Mouse (Mus musculus) ovary, postnatal 14 days (tissue): Measurements from ENCODE around the gene Sik3.

Experiments used
- DNase-seq: peaks from one replicate; pipeline ENCODE4 v3.0.0; 2022; ENCODE audit warnings: low spot score

Gene Sik3

DNA sequence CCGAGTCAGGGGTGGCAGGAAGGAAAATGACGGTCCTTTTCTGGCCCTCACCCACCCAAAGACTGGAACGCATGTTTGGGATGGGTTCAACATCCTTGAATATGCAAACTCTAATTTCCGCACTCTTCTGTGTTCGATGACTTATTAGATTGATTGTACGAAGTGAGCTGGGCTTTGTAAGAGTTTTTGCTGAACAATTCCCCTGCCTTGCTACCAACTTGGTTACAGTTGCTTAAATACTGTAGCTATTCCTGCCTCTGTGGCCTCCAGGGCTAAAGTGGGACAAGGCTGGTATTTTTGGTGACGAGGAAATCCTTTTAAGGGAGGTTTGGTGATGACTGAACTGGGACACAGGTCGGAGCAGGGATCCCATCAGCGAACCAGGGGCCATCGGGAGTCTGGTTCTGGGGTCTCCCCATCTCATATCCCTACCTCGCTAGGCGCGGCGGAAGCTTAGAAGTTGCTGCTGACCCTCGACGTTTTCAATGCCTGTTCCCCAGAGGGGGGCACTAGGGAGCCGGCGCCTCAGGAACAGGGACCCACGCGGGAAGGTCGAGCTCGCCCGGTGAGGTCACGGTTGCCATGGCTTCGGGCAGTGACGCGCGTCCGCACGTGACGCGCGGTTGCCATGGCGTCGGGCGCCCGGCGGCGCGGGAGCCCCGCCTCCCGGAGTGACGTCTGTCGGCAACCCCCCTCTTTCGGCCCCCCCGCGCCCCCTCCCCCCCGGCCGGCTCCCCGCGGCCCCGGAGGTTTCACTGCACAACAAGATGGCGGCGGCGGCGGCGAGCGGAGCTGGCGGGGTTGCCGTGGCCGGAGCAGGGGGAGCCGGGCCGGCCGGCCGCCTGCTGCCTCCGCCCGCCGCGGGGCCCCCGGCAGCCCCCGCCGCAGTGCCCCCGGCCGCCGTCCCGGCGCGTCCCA is at the start of gene Sik3, which contains the start of gene Pafah1b2:
Sik3 (plus strand) TSS at position 730 of the 918 bp plus-strand sequence.
Pafah1b2 (minus strand) TSS at position 600 of the 918 bp plus-strand sequence.
- DNase-seq, result peak; percentile 91

DNA sequence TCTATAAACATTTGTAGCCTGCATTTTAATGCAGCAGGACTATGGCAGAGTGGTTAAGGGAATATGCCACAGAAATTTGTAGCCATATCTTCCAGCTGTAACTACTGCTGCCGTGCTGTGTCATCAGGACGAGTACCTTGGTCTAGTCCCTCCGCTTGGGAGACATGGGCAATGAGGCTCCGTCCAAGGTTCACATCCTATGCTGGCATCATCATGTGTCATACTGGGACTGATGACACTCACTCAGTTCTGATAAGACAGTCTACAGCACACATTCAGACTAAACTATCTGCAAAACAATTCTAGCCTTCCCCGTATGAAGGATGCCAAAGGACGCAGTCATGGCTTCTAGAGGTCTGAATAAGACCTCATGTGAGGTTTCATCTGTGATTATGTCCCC is 49.0 kb upstream of the Sik3 start:
- DNase-seq, result no peak

DNA sequence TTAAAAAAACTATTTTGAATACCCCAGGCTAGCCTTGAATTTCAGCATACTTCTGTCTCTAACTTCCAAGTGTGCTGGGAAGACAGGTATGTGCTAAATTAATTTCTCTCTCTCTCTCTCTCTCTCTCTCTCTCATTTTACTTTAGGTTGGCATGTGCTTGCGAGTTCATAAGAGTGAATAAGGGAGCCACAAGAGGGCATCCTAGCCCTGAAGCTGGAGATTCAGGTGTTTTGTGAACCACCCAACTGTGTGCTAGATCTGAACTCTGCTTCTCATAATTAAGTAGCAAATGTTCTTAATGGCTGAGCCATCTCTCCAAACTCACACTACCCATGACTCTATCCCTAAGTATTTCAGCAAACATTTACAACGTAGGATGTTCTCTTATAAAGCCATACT is 35.7 kb upstream of the Sik3 start:
- DNase-seq, result no peak

DNA sequence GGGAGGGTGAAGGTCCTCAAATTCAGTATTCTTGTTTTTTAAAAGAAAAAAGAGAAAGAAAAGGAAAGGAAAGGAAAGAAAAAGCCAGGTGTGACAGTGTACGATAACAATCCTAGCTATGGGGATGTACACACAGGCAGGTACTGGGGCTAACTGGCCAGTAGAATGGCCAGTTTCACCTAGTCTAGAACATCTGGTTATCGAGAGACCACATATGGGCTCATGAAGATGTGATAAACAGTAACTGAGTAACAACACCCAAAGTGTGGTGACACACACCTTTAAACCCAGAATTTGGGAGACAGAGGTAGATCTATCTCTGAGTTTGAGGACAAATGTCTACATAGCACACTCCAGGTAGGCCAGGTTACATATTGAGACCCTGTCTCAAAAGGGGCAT is 32.8 kb upstream of the Sik3 start:
- no peak for DNase-seq

DNA sequence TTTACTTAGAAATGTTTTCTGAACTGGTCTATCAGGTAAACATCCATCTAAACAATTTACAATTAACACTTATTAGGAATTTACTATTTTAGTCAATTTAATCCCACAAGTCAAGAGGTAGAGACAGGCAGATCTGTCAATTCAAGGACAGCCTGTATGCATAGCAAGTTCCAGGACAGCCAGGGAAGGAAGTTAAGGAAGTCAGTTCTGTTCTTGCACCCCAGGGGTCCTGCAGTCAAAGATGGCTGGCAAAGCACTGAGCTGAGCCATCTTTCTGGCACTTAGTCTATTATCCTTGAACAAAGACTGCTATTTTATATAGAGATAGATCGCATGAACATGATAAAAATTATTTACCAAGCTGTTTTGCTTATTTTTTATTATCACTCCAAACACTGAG is 32.0 kb upstream of the Sik3 start:
- no peak for DNase-seq

DNA sequence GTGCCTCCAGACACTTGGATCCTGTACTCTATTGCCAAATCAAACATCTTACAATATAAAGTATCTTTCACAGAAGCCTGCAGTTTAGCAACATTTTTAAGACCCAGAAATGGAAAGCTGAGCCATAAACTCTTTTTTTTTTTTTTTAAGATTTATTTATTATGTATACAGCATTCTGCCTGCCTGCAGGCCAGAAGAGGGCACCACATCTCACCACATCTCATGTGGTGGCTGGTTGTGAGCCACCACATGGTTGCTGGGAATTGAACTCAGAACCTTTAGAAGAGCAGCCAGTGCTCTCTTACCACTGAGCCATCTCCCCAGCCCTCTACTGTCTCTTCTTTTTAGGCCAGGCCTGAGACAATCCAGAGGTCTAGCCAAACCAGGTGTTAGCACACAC is 31.3 kb upstream of the Sik3 start:
- DNase-seq, result no peak

DNA sequence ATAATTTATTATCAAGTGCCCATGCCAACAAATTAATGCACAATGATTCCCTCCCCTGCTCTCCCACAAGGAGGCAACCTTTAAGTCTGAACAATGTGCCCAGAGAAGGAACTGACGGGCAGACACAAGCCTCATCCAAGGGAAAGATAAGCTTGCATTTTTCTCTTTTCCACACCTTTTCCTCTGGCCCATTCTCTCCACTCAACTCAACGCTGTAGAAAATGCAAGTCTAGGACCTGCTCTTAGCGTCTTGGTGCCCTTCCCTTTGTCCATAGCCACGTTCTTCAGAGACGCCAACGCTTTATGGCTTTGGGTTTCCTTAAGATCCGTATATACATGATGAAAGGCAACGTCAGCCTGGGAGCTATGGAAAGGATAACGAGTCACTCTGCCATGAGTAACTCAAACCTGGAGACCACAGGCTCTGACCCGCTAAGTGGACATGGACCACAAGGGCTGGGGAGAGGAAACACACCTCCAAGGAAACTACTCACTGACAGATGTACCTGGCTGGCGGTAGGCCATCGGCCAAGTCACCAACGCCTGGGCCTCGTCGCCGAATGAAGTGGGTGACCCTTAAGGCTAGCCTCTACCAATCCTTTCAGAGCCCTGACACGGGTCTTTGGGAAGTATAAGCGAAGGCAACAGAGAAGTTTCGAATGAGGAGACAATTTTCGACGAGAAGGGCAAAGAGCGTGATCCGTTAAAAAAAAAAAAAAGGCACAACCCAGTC is 28.8 kb upstream of the Sik3 start:
- peak; percentile 19 for DNase-seq

DNA sequence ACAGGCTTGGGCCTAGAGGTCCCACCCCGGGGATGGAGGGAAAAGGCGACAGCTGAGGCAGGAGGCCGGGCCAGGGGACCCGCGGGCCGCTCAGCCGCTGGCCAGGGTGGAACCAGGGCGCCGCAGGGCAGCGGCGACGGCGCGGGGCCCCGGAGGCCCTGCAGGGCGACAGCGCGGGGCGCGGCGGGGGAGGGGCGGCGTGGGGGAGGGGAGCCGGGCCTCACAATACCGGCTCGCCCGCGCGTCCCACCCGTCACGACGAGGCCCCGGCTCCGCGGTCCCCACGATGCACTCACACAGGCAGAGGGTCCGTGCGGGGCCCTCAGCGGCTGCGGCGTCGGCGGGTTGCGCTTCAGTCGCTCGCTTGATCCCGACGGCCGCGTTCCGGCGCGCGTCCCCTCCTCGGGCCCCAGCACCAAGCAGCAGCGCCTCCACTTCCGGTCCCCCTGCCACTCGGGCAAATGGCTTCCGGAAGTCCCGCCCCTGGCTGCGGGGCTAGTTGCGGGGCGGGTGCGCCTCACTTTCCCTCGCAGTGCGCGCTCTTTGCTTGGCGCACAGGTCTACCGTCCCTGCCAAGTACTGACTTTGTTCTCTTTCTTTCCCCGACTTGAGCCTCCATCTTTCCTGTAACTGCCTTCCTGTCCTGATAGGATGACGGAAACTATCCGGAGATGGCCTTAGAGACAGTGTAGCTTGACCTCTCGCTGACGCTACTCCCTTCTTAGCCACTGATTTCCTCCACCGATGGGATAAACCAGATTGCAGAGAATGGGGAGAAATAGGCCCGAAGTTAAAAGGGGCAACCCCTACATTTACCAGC is 28.0 kb upstream of the Sik3 start:
- peak; percentile 82 for DNase-seq

DNA sequence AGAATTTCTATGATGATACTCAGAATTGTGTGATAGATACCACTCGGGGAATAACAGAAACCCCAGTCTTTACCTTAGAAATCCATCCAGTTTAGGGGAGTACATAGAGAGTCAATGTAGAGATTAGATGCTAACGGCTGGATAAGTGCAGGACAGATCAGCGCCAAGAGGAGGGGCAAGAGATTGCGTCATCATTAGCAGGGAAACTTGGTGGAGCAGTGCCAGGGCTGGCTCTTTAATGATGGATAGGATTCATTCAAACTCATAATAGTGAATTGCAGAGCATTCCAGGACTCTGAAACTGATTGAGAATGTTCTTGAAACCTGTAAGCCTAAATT is 27.4 kb upstream of the Sik3 start:
- peak; percentile 48 for DNase-seq

DNA sequence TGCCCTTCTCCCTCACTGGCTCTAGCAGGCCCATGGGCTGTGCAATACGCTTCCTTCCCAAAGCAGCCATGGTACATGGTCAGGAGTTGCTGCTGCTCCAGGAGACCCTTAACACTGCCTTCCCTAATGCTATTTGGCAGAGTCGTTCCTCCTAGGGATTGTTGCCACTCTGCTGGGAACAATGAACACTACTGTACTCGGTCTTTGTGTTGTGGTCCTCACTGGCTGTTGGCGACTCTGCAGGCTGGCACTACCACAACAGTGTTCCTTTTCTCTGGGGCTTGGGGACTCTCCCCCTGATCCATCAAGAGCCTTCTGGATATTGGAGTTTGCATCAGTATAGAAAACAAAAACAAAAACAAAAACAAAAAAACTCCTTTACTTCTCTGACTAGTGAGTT is 13.6 kb upstream of the Sik3 start:
- DNase-seq, result no peak

DNA sequence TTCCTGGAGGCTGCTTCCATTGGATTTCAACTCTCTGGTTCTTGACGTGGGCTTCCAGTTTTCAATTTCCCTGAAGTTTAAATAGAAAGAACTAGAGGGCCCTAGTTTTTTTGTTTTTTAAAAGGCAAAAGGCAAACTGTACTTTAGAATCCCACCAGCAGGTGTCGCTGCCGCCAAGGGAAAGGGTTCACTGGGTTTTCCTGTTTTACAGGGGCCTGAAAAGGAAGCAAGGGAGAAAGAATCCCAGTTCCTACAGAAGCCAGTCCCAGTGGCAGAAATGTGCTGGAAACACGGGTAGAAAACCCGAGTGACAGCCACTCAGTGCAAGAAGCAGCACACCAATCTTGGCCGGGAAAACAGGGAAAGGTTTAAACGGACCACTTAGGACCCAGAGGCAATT is 8.9 kb upstream of the Sik3 start:
- DNase-seq, result peak; percentile 94

DNA sequence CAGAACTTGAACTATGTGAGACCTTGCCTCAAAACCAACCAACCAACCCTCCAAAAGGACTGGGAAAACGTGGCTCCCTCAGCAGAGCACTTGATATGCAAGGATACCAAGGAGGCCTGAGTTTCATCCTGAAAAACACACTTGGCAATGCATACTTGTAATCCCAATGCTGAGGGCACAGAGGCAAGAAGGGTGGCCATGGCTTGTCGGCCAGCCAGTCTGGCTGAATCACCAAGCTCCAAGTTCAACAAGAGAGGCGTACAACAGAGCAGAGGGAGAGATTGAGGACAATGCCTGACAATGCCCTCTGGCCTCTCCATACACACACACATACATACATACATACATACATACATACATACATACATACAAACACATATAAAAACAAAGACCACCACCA is 8.1 kb upstream of the Sik3 start:
- DNase-seq, result no peak

DNA sequence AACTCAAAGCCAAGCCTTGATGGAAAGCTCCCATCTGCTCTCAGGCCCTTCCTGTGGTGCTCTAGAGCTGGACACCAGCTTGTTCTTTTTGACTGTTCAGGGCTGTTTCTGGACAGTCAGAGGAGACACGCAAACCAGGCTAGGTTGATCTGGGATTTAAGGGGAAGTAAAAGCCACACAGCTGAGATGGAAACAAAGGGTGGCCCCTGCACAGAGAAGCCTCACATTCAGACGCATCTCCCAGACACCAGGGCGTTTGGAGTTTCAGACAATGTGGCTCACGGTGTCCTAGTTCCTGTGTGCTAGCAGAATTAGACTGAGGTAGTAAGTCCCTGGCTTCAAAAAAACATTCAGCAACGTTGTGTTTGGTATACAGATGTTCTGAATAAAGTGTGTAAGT is 6.4 kb upstream of the Sik3 start:
- no peak for DNase-seq

DNA sequence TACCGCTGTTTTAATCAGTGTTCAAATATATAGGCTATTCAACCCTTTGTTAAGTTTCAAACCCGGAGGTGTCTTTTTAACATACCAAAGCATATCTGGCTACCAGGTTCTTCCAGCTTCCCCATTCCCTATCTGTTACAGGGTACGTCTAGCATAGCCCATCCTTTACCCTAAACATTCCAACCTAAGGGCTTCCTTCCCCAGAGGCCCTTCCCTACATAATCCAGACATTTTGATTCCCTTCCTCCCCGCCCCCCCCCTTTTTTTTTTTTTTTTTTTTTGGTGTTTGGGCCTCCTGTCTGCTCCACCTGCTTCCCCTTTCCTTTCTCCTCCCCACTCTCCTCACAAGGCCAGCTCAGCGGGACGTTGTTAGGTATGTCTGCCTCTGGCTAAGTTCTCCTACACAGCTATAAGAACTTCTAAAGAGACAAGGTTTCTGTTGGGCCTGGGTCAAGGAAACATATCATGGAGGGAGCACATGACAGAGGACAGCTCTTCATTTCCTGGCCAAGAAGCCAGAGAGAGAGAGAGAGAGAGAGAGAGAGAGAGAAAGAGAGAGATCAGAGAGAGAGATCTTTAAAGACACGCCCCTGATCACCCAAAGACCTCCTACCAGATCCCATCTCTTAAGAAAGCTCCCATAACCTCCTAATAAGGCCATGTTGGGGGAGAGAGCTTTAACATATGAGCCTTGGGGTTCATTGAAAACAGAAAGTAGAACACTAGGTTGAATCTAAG is 3.5 kb upstream of the Sik3 start:
- no peak for DNase-seq

DNA sequence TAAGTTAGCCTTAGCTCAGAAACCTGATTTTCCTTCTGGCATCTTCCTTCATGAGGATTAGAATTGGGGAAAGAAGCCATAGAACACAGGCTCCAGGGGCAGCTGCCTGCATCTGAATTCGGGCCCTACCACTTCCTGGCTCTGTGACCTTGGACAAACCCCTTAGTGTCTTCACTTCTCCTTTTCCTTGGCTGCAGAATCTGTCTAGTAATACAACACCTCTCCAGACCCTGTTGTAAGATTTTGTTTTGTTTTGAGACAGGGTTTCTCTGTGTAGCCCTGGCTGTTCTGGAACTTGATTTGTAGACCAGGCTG is 3.0 kb upstream of the Sik3 start:
- DNase-seq, result no peak

DNA sequence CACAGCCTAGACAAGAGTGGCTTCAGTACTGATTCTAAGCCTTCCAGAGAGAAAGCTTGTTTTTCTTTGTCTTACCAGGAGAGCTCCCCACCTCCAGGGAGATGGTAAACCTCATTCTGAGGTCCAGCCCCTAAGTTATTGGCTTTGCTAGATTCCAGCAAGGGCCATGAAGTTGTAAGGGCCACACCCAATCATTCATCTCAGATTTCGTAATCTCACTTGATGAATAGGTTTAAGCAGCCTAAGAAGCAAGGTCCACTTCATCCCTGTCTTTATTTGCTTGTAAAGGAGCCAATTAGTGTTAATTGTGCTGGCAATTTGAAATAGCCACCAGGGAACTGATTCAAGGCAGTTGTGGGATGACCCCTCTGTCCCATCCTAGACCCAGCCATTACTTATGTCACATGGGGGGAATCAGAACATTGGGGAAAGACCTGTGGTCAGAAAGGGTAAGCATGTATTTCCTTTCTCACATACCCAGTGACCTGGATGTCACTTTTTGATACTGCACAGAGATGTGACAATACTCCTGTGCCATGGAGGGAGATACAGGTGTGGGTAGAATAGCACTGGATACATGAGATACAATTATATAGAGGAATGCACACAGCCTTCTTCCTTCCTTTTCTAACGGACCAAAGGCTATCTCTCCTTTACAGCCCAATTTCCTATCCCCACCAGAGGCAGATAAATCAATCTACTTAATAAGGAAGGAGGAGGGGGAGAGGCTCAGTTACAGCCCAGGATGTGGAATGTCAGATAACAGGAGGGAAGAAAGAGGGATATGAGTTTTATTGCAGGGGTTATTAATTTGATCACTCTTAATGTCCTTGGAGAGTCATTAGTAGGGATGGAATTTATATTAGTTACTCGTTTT is 1.3 kb upstream of the Sik3 start:
- DNase-seq, result no peak

DNA sequence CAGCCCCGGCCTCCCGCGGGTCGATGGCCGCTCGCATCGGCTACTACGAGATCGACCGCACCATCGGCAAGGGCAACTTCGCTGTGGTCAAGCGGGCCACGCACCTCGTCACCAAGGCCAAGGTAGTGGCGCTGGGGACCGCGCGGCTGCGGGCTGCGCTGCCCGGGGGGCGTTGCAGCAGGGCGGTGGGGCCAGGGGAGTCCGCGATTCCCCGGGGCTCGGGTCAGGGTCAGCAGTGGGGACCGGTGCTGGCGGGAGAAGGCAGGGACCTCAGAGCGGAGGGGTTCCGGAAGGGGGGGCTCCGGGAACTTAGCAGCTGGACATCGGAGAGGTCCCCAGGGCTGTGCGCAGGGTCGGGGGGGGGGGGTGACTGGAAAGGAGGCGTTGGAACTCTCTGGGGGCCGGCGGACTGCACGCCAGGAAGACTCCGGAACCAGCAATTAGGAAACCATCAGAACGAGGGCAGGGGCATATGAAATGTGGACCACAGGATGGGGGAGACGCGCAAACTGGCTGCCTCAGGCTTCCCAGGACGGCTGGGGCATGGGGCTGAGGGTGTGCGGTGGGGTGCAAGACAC is 478 bp downstream of the Sik3 start:
- DNase-seq, result no peak

DNA sequence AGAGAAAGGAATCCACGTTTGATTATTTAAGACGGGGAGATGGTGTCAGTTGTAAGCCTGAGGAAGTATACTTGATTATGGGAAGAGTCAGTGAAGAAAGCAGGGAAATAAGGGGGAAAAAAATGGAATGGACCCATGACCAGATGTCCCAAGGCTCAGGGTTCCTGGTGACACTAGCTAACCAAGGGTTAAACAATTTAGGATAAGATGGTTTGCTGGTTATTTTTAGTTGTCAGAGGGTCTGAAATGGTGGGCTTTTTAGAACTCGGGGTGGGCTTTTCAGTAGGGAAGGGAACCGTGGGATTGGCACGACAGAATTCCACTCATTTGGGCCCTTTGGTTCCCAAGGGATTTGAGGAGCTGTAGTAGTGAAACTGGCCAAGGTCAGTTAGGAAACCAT is 996 bp downstream of the Sik3 start:
- DNase-seq, result no peak

DNA sequence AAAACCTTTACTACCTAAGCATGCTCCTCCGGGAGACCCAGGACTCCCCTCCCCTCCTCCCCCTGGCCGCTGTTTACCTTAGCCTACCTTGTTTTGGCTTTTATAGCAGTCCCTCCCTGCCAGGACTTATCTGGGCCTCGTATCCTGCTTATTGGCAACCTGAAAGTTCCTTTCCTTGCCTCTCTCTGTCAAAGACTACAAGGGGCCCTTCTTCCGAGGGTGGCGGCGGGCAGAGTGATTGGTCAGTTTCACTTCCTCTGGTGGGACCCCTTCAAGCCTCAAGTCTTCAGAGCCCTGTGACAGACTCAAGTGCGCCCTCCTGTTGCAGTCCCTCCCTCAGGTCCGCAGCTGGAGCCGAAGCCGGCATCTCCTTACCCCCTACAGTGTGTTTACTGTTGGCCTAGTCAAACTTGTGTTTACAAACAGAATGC is 1.6 kb downstream of the Sik3 start:
- peak; percentile 15 for DNase-seq

DNA sequence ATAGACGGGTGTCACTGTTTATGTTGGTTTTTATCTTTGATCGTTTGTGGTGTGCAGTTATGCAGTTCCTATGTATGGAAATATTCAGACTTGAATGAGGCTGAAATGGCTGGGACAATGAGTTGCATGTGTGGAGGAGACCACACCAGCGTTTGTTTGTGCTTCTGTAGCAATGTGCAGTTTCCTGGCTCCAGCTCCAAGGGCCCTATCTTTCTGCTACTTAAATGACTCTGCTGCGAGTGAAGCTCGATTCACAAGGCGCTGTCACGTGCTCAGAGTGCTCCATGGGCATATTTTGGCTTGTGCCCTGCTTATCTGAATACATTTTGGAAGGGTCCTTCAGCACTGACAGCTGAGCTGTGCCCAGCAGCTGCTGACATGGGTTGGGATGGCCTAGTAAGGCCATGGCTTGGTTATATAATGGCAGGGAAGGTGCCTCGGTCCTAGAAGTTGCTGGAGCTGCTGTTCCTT is 2.5 kb downstream of the Sik3 start:
- no peak for DNase-seq

DNA sequence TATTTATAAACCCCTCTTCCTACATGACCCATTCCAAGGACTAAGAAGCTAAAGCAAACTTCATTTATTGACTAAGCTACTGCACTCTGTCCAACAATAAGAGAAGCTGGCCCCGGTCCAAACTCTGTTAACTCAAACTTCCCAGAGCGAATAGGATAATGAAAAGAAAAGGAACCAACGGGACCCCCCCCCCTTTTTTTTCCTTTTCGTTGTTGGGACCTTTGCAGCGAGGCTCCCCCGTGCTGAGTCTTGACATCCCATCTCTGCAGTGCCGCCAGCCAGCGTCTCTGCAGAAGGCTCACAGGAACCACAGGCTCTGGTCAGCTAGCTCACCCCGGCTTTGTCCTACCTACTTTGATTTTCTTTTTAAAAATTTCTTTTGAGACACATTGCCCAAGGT is 3.2 kb downstream of the Sik3 start:
- DNase-seq, result peak; percentile 37
